Mouse (Mus musculus) liver, embryonic 12.5 days (tissue): ENCODE data around the gene 4930564D02Rik. TPM values are rescaled to one million over a fixed set of nuclear protein-coding genes. Genes with fewer than 3 reads are reported as not detected.

Experiments
- ATAC-seq: fragments of 200-750 bp; cut with Nextera tagmentation; 2 replicates; pipeline ENCODE4 v1.8.0; 2017; ENCODE audit warnings: moderate number of reproducible peaks, mild to moderate bottlenecking, moderate library complexity
- H3K27ac ChIP-seq: fragments of 300-500 bp; sonication (generic); 2 replicates; pipeline ENCODE4 v1.5.1; 2016; ENCODE audit warnings: mild to moderate bottlenecking
- H3K27me3 ChIP-seq: fragments of 300-500 bp; sonication (generic); replicated peaks from 2 replicates; pipeline ENCODE4 v1.6.1; 2016; ENCODE audit warnings: mild to moderate bottlenecking, moderate library complexity
- H3K36me3 ChIP-seq: fragments of 300-500 bp; sonication (generic); 2 replicates; pipeline ENCODE4 v1.6.1; 2016; ENCODE audit warnings: mild to moderate bottlenecking, moderate library complexity
- H3K4me1 ChIP-seq: fragments of 300-500 bp; sonication (generic); 2 replicates; pipeline ENCODE4 v1.6.1; 2016
- H3K4me2 ChIP-seq: fragments of 300-500 bp; sonication (generic); 2 replicates; pipeline ENCODE4 v1.6.1; 2016; ENCODE audit warnings: mild to moderate bottlenecking, moderate library complexity
- H3K4me3 ChIP-seq: fragments of 300-500 bp; sonication (generic); 2 replicates; pipeline ENCODE4 v1.5.1; 2016; ENCODE audit warnings: mild to moderate bottlenecking, moderate library complexity
- H3K9ac ChIP-seq: fragments of 300-500 bp; sonication (generic); 2 replicates; pipeline ENCODE4 v1.6.1; 2016; ENCODE audit warnings: mild to moderate bottlenecking, moderate library complexity
- H3K9me3 ChIP-seq: fragments of 300-500 bp; sonication (generic); replicated peaks from 2 replicates; pipeline ENCODE4 v1.6.1; 2016; ENCODE audit warnings: mild to moderate bottlenecking, moderate library complexity
- WGBS: fragments of 180-500 bp; shearing (Covaris S2); methylation state at CpG from one replicate; pipeline ENCODE4 v1.1.7; 2016; ENCODE audit not compliant: insufficient replicate concordance; 5-methylcytosine and 5-hydroxymethylcytosine counted together
- polyA plus RNA-seq: library from polyadenylated mRNA; unstranded; fragments of >200 nt; fragmentation: Nextera tagmentation; extraction: Ambion mirVana; gene quantifications from 2 replicates; pipeline ENCODE4 v1.2.1, GENCODE M21; 2016

The 4930564D02Rik gene
- polyA plus RNA-seq, 1 experiment from 2014 or later: not detected

GRCm38 (mm10) chr3:105092721-105093505, 26.3 kb downstream of the 4930564D02Rik start:
- H3K4me1 ChIP-seq: no peaks in the 10 kb centered on the region
- H3K27me3 ChIP-seq: no peaks in the 10 kb centered on the region
- WGBS: 64% methylated on average over 11 of the region's 11 CpGs
- H3K4me2 ChIP-seq: no peak overlapping the region
- no peak overlapping the region for H3K27ac ChIP-seq
- ATAC-seq: no peak
- no peak overlapping the region for H3K9ac ChIP-seq
- no peaks in the 10 kb centered on the region for H3K9me3 ChIP-seq
- H3K36me3 ChIP-seq: no peaks in the 10 kb centered on the region
- H3K4me3 ChIP-seq: no peak overlapping the region

- H3K4me1 ChIP-seq: no peaks in the 10 kb centered on the region
- no peaks in the 10 kb centered on the region for H3K9me3 ChIP-seq
- H3K27me3 ChIP-seq: no peaks in the 10 kb centered on the region
- WGBS: 38% methylated on average over 2 of the region's 2 CpGs
- no peaks in the 10 kb centered on the region for H3K36me3 ChIP-seq
- H3K9ac ChIP-seq: no peak overlapping the region
- ATAC-seq: no peak
- no peak overlapping the region for H3K4me3 ChIP-seq
- H3K4me2 ChIP-seq: no peak overlapping the region
- H3K27ac ChIP-seq: no peak overlapping the region
Observed at GRCm38 (mm10) chr3:105094448-105094847, 27.8 kb downstream of the 4930564D02Rik start.

GRCm38 (mm10) chr3:105095026-105095425, 28.4 kb downstream of the 4930564D02Rik start:
- H3K9me3 ChIP-seq: no peaks in the 10 kb centered on the region
- ATAC-seq: no peak
- H3K27me3 ChIP-seq: no peaks in the 10 kb centered on the region
- WGBS: 64% methylated on average over 5 of the region's 5 CpGs
- no peaks in the 10 kb centered on the region for H3K36me3 ChIP-seq
- no peak overlapping the region for H3K27ac ChIP-seq
- H3K4me2 ChIP-seq: no peak overlapping the region
- H3K9ac ChIP-seq: no peak overlapping the region
- no peaks in the 10 kb centered on the region for H3K4me1 ChIP-seq
- no peak overlapping the region for H3K4me3 ChIP-seq

GRCm38 (mm10) chr3:105097581-105097980, 30.9 kb downstream of the 4930564D02Rik start:
- Histone ChIP-seq H3K27me3 (no peaks in the 10 kb centered on the region), H3K4me2 (no peak overlapping the region)
- 63% methylated on average over 4 of the region's 4 CpGs for WGBS

GRCm38 (mm10) chr3:105099526-105100269, 33.1 kb downstream of the 4930564D02Rik start:
- no peaks in the 10 kb centered on the region for H3K36me3 ChIP-seq
- WGBS: 48% methylated on average over 15 of the region's 15 CpGs
- no peak overlapping the region for H3K4me2 ChIP-seq
- no peaks in the 10 kb centered on the region for H3K9me3 ChIP-seq
- no peak overlapping the region for H3K9ac ChIP-seq
- no peaks in the 10 kb centered on the region for H3K4me1 ChIP-seq
- H3K4me3 ChIP-seq: no peak overlapping the region
- H3K27me3 ChIP-seq: no peaks in the 10 kb centered on the region
- no peak for ATAC-seq
- no peak overlapping the region for H3K27ac ChIP-seq

More at GRCm38 (mm10) chr3:105097581-105097980, 30.9 kb downstream of the 4930564D02Rik start:
- no peak overlapping the region for H3K27ac ChIP-seq
- no peak for ATAC-seq
- H3K4me3 ChIP-seq: no peak overlapping the region
- H3K36me3 ChIP-seq: no peaks in the 10 kb centered on the region
- no peak overlapping the region for H3K9ac ChIP-seq
- no peaks in the 10 kb centered on the region for H3K9me3 ChIP-seq
- no peaks in the 10 kb centered on the region for H3K4me1 ChIP-seq

- Histone ChIP-seq H3K36me3 (no peaks in the 10 kb centered on the region), H3K9ac (no peak overlapping the region), H3K27ac (no peak overlapping the region), H3K4me3 (no peak overlapping the region), H3K4me2 (no peak overlapping the region), H3K9me3 (no peaks in the 10 kb centered on the region), H3K27me3 (no peaks in the 10 kb centered on the region), H3K4me1 (no peaks in the 10 kb centered on the region)
- no peak for ATAC-seq
- WGBS: 52% methylated on average over 4 of the region's 4 CpGs
Observed at GRCm38 (mm10) chr3:105100270-105100589, 33.6 kb downstream of the 4930564D02Rik start.

- Histone ChIP-seq H3K9me3 (no peaks in the 10 kb centered on the region), H3K27me3 (peaks cover 3% of the 10 kb centered on the region; the same call in 1 of the 2 replicates), H3K36me3 (no peaks in the 10 kb centered on the region), H3K4me1 (no peaks in the 10 kb centered on the region), H3K4me3 (no peak overlapping the region), H3K27ac (no peak overlapping the region), H3K9ac (no peak overlapping the region), H3K4me2 (no peak overlapping the region)
- ATAC-seq: no peak
- WGBS: 68% methylated on average over 4 of the region's 4 CpGs
Observed at GRCm38 (mm10) chr3:105105827-105106226, 39.2 kb downstream of the 4930564D02Rik start.

- no peak overlapping the region for H3K9ac ChIP-seq
- H3K36me3 ChIP-seq: no peaks in the 10 kb centered on the region
- 86% methylated on average over 4 of the region's 4 CpGs for WGBS
- H3K27ac ChIP-seq: no peak overlapping the region
- no peaks in the 10 kb centered on the region for H3K4me1 ChIP-seq
- no peaks in the 10 kb centered on the region for H3K9me3 ChIP-seq
- ATAC-seq: no peak
- no peak overlapping the region for H3K4me2 ChIP-seq
- no peaks in the 10 kb centered on the region for H3K27me3 ChIP-seq
- H3K4me3 ChIP-seq: no peak overlapping the region
Observed at GRCm38 (mm10) chr3:105113859-105114258, 47.2 kb downstream of the 4930564D02Rik start.

GRCm38 (mm10) chr3:105114269-105114668, 47.6 kb downstream of the 4930564D02Rik start:
- Histone ChIP-seq H3K4me1 (no peaks in the 10 kb centered on the region), H3K9me3 (no peaks in the 10 kb centered on the region), H3K9ac (no peak overlapping the region), H3K4me3 (no peak overlapping the region), H3K4me2 (no peak overlapping the region), H3K27me3 (no peaks in the 10 kb centered on the region), H3K27ac (no peak overlapping the region), H3K36me3 (no peaks in the 10 kb centered on the region)
- ATAC-seq: 0 out of 2 replicates have a peak, but pooled peaks have one; percentile 42
- 16% methylated on average over 2 of the region's 2 CpGs for WGBS

GRCm38 (mm10) chr3:105116596-105116995, 50.0 kb downstream of the 4930564D02Rik start:
- Histone ChIP-seq H3K27ac (no peak overlapping the region), H3K4me2 (no peak overlapping the region), H3K27me3 (no peaks in the 10 kb centered on the region), H3K9me3 (no peaks in the 10 kb centered on the region), H3K4me1 (no peaks in the 10 kb centered on the region), H3K4me3 (no peak overlapping the region), H3K9ac (no peak overlapping the region), H3K36me3 (no peaks in the 10 kb centered on the region)
- no peak for ATAC-seq
- WGBS: 85% methylated on average over 4 of the region's 4 CpGs

- 42% methylated on average over 3 of the region's 3 CpGs for WGBS
- Histone ChIP-seq H3K9ac (no peak overlapping the region), H3K27me3 (no peaks in the 10 kb centered on the region), H3K4me1 (no peaks in the 10 kb centered on the region), H3K9me3 (no peaks in the 10 kb centered on the region), H3K4me2 (no peak overlapping the region), H3K36me3 (no peaks in the 10 kb centered on the region), H3K27ac (no peak overlapping the region), H3K4me3 (no peak overlapping the region)
- no peak for ATAC-seq
Observed at GRCm38 (mm10) chr3:105123776-105124175, 57.1 kb downstream of the 4930564D02Rik start.

GRCm38 (mm10) chr3:105127881-105128280, 61.2 kb downstream of the 4930564D02Rik start:
- no peak for ATAC-seq
- 64% methylated on average over 7 of the region's 7 CpGs for WGBS

More at GRCm38 (mm10) chr3:105127881-105128280, 61.2 kb downstream of the 4930564D02Rik start:
- Histone ChIP-seq H3K4me2 (no peak overlapping the region), H3K27ac (no peak overlapping the region), H3K36me3 (no peaks in the 10 kb centered on the region), H3K4me3 (no peak overlapping the region), H3K27me3 (no peaks in the 10 kb centered on the region), H3K9ac (no peak overlapping the region), H3K4me1 (no peaks in the 10 kb centered on the region), H3K9me3 (0 out of 2 replicates have a peak, but pooled peaks cover 2% of the 10 kb centered on the region)
